Mouse (Mus musculus) left cerebral cortex, postnatal 4 days (tissue): Measurements from ENCODE around the gene Olfr175-ps1. TPM values are rescaled to one million over a fixed set of nuclear protein-coding genes. Genes with fewer than 3 reads are reported as not detected.

Experiments used
- DNase-seq: peaks from one replicate; pipeline ENCODE4 v3.0.0-alpha.2; 2022
- intact Hi-C: fragments of 180-260 bp; cut with DNase I; formaldehyde crosslinking; loops from one replicate; pipeline ENCODE4 v1.15.1; 2025
- total RNA-seq, 2 experiments: library from RNA; stranded (reverse); gene quantifications; 2 replicates each; pipeline ENCODE4 v1.2.3; 2021

The Olfr175-ps1 gene
- total RNA-seq = not detected

DNA sequence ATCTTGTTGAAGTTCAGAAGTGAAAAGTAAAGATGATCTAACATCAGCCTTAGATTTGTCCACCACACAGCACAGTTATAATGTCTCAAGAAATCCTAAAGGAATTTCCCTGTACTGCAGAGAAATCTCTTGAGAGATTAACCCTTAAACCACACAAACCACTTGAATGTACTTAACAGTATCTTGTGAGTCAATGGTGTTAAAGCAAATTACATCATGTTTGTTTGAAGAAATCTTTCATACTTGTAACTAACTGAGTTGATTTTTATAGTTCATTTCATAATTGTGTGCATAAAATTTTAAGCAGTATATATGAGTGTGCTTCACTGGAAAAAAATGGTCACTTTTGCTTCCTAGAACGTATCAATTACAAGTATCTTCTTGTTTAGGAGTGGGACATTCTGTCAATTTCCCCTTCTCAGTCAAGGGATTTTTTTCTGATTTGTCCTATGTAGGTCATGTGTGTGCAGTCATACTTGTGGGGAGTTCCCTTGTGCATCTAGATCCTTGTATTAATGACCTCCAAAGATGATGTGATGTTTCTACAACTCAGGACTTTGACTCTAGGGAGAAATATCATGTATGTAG lies at the start of gene Olfr175-ps1:
Olfr175-ps1 (minus strand) TSS at position 51 of the 588 bp plus-strand sequence.
- DNase-seq = no peak
- intact Hi-C loops = no loop called here

DNA sequence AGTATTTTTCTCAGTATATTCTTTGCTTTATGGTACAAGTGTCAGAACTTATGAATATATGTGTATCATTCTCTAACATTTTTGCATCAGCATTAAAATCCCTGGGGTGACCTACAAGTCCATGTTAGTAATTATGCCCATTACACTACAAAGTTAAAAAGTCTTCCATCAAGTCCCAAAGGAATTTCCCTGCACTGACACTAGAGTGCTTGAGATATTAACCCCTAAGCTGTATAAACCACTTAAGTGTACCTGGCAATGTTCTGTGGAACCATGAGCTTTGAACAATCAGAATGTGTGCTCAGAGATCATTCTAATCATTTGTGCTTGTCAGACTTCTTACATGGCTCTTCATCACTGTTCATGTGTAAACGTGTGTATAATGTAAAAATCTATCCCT lies 48.1 kb upstream of the Olfr175-ps1 start, which contains the start of gene Olfr177:
Olfr177 (minus strand) TSS at position 101 of the 400 bp plus-strand sequence.
- intact Hi-C loops = no loop called here
- no peak for DNase-seq

DNA sequence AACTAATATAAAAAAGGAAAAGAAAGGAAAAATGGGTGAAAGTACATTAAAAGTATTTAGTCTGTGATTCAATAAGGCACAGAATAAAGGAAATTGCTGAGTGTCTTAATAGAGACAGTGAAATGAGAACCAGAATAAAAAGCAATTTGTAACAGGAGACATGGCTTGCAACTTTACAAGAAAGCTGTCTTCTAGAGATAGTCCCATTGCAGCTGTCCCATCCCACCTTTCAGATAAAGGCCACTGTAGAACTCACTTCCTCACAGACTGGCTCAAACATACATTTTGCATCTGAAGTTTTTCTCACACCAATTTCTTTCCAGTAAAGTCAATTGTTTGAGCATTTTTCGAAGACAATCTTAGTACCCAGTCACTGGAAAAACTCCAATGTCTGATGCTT lies 34.9 kb upstream of the Olfr175-ps1 start:
- DNase-seq = no peak
- intact Hi-C loops = no loop called here

DNA sequence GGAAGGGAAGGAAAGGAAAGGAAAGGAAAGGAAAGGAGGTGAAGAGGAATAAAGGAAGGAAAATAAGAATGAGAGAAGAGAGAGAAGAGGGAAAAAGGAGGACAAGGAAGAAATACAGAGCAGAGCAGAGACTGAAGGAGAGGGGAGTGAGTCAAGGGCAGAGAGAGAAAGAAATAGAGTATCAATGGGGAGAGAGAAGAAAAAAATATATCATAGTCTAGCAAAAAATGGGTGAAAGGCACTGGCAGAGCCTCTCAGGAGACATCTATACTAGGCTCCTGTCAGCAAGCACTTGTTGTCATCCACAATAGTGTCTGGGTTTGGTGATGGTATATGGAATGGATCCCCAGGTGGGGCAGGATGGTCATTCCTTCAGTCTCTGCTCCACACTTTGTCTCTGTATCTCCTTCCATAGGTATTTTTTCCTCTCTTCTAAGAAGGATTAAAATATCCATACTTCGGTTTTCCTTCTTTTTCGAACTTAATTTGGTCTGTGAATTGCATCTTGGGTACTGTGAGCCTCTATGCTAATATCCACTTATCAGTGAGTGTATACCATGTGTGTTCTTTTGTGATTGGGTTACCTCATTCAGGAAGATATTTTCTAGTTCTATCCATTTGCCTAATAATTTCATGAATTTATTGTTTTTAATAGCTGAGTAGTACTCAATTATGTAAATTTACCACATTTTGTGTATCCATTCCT lies 33.6 kb upstream of the Olfr175-ps1 start:
- intact Hi-C loops = no loop called here
- DNase-seq = no peak

DNA sequence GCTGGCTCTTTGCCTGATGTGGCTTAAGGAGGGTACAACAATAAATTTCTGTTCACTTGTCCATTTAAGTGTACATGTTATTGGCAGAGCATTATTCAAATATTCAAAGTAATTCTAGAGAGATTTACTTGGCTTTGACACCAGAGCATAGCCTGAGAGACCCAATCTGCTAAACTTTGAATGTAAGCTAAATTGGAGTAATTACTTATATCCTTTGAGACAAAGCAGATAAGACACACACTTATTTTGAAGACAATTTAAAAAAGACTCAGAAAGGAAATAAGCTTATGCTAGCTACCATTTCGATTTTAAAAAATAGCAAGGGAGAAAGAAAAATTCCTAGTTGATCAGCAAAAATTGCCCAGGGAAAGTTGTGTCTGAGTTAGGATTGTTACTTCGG lies 26.4 kb downstream of the Olfr175-ps1 start, which contains the start of gene Olfr173:
Olfr173 (minus strand) TSS at position 101 of the 400 bp plus-strand sequence.
- intact Hi-C loops = no loop called here
- DNase-seq = no peak

Other genes with a start within 250 kb of the Olfr175-ps1 start
- gene Gm813, start 209.8 kb downstream of the Olfr175-ps1 start, total RNA-seq = not detected
- gene E330017A01Rik, start 188.0 kb downstream of the Olfr175-ps1 start, total RNA-seq = not detected
- gene Cpox, start 156.5 kb downstream of the Olfr175-ps1 start, total RNA-seq = 10 to 100 TPM; 19.7 to 20.5 TPM
- gene Gpr15, start 107.7 kb downstream of the Olfr175-ps1 start, total RNA-seq = not detected
- gene Cldnd1, start 98.9 kb downstream of the Olfr175-ps1 start, total RNA-seq = 100 to 1,000 TPM in 1 of 2 experiments, 10 to 100 TPM in 1; 93.9 to 111 TPM
- gene Olfr172, start 63.6 kb downstream of the Olfr175-ps1 start, total RNA-seq = not detected
- gene Olfr173, start 26.5 kb downstream of the Olfr175-ps1 start, total RNA-seq = not detected
- not detected for gene Olfr177, start 48.0 kb upstream of the Olfr175-ps1 start, total RNA-seq
- not detected for gene Olfr178, start 65.3 kb upstream of the Olfr175-ps1 start, total RNA-seq
- not detected for gene Olfr181, start 102.0 kb upstream of the Olfr175-ps1 start, total RNA-seq
- gene Olfr180, start 102.6 kb upstream of the Olfr175-ps1 start, total RNA-seq = not detected
- gene Olfr183, start 168.6 kb upstream of the Olfr175-ps1 start, total RNA-seq = not detected
- gene Olfr186, start 203.5 kb upstream of the Olfr175-ps1 start, total RNA-seq = not detected
- not detected for gene Olfr187, start 213.0 kb upstream of the Olfr175-ps1 start, total RNA-seq